Mouse (Mus musculus) heart, embryonic 13.5 days (tissue): ENCODE data around the gene Ssbp2. TPM values are rescaled to one million over a fixed set of nuclear protein-coding genes. Genes with fewer than 3 reads are reported as not detected.
A peak's percentile ranks its signal among the peaks of the same experiment; 100 is the strongest.

Source experiments
- ATAC-seq: fragments of 200-750 bp; cut with Nextera tagmentation; 2 replicates; pipeline ENCODE4 v1.8.0; 2017; ENCODE audit warnings: moderate TSS enrichment; ENCODE audit not compliant: insufficient number of reproducible peaks, low FRiP score, low TSS enrichment; ENCODE audit errors: extremely low read depth
- H3K27ac ChIP-seq: fragments of 300-500 bp; sonication (generic); replicated peaks from 2 replicates; pipeline ENCODE4 v1.5.1; 2015; ENCODE audit warnings: moderate library complexity, mild to moderate bottlenecking, inconsistent platforms
- H3K27me3 ChIP-seq: fragments of 300-500 bp; sonication (generic); replicated peaks from 2 replicates; pipeline ENCODE4 v1.6.1; 2015; ENCODE audit warnings: mild to moderate bottlenecking, inconsistent platforms
- H3K36me3 ChIP-seq: fragments of 300-500 bp; sonication (generic); 2 replicates; pipeline ENCODE4 v1.6.1; 2015; ENCODE audit warnings: mild to moderate bottlenecking, inconsistent platforms
- H3K4me1 ChIP-seq: fragments of 300-500 bp; sonication (generic); 2 replicates; pipeline ENCODE4 v1.6.1; 2015; ENCODE audit warnings: inconsistent platforms
- H3K4me2 ChIP-seq: fragments of 300-500 bp; sonication (generic); 2 replicates; pipeline ENCODE4 v1.6.1; 2015; ENCODE audit warnings: inconsistent platforms, mild to moderate bottlenecking, moderate library complexity
- H3K4me3 ChIP-seq: fragments of 300-500 bp; sonication (generic); 2 replicates; pipeline ENCODE4 v1.5.1; 2015; ENCODE audit warnings: moderate library complexity, mild to moderate bottlenecking, inconsistent platforms
- H3K9ac ChIP-seq: fragments of 300-500 bp; sonication (generic); 2 replicates; pipeline ENCODE4 v1.6.1; 2015; ENCODE audit warnings: inconsistent platforms, mild to moderate bottlenecking, moderate library complexity
- H3K9me3 ChIP-seq: fragments of 300-500 bp; sonication (generic); 2 replicates; pipeline ENCODE4 v1.6.1; 2016; ENCODE audit warnings: inconsistent platforms
- WGBS: fragments of 180-500 bp; shearing (Covaris S2); methylation state at CpG from one replicate; pipeline ENCODE4 v1.1.7; 2015; ENCODE audit warnings: mixed read lengths; 5-methylcytosine and 5-hydroxymethylcytosine counted together
- polyA plus RNA-seq: library from polyadenylated mRNA; unstranded; fragments of >200 nt; fragmentation: Nextera tagmentation; extraction: Ambion mirVana; gene quantifications from 2 replicates; pipeline ENCODE4 v1.2.1, GENCODE M21; 2015

Ssbp2 gene
- polyA plus RNA-seq, 1 experiment from 2014 or later, result 86.4 TPM

DNA sequence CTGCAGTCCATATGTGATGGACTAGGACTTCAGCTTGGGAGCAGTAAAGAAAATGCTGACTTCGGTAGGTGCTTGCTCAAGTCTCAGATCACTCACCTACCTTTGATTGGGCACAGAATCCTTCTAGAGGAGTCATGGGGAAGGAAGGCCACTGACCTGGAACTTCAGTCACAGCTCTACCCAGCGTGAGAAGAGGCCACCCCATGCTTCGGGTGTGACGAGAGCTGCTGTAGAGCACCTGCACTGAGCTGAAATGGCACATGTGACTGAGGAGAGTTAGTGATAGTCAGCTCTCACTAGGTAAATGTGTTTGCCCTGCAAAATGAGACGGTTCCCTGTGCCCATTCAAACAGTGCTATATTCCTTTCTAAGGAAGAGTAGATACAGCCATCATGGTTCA lies 230.0 kb downstream of the Ssbp2 start:
- H3K4me1 ChIP-seq, result peaks cover 14% of the 10 kb centered on the region
- ATAC-seq, result no peak
- no peaks in the 10 kb centered on the region for H3K27me3 ChIP-seq
- peaks cover 28% of the 10 kb centered on the region for H3K36me3 ChIP-seq
- no peak overlapping the region for H3K4me2 ChIP-seq
- H3K27ac ChIP-seq, result no peak overlapping the region
- no peak overlapping the region for H3K9ac ChIP-seq
- WGBS, result 79% methylated on average over 5 of the region's 5 CpGs
- no peak overlapping the region for H3K4me3 ChIP-seq
- H3K9me3 ChIP-seq, result peaks cover 4% of the 10 kb centered on the region; the same call in 1 of the 2 replicates

DNA sequence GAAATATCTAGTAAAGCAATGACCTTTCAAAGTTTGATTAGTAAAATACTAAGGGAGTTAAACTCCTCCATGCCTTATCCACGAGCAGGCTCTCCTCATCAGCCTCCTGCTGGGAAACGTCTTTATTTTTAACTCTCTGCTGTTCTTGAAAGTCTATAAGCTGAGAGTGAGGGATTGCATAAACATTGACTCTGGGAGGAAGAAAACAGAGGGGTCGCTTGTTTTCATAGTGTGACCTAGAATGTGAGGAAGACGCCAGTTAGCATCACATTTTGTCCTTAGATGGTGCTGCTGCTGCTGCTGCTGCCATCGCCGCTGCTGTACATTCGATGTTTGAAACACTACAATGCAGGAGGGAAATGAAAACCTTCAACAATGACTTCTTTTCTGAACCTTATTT lies 233.5 kb downstream of the Ssbp2 start:
- 38% methylated on average over 7 of the region's 7 CpGs for WGBS
- H3K27ac ChIP-seq, result no peak overlapping the region; the same call in 1 of the 2 replicates

DNA sequence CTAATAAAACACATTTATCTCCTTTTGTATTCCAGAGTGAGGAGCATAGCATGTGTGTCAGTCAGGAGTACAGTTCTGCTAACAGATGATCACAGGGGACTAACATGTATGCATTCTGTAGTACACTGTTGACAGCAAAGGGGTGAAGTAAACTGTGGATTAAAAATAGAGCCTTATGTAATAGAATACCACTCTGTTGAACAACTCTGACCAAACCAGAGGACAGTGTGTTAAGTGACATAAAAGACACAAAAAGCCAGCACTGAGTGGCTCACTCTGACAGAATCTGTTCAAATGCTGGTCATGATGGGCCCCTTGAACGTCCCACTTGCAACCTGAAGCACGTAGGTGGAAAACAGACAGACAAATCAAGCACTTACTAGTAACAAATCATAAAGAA lies 235.3 kb downstream of the Ssbp2 start:
- WGBS, result 51% methylated on average over 2 of the region's 2 CpGs
- H3K9me3 ChIP-seq, result no peaks in the 10 kb centered on the region
- H3K36me3 ChIP-seq, result peaks cover 7% of the 10 kb centered on the region
- no peak for ATAC-seq
- no peak overlapping the region for H3K4me3 ChIP-seq
- H3K27me3 ChIP-seq, result no peaks in the 10 kb centered on the region
- H3K4me1 ChIP-seq, result peaks cover 32% of the 10 kb centered on the region
- no peak overlapping the region for H3K4me2 ChIP-seq
- no peak overlapping the region for H3K9ac ChIP-seq
- peak overlapping the region; percentile 59 for H3K27ac ChIP-seq

More for the DNA sequence above, 233.5 kb downstream of the Ssbp2 start:
- Histone ChIP-seq H3K9me3 (no peaks in the 10 kb centered on the region), H3K4me3 (no peak overlapping the region), H3K4me1 (peaks cover 32% of the 10 kb centered on the region), H3K27me3 (no peaks in the 10 kb centered on the region), H3K36me3 (peaks cover 17% of the 10 kb centered on the region), H3K9ac (no peak overlapping the region), H3K4me2 (no peak overlapping the region)
- ATAC-seq, result no peak

DNA sequence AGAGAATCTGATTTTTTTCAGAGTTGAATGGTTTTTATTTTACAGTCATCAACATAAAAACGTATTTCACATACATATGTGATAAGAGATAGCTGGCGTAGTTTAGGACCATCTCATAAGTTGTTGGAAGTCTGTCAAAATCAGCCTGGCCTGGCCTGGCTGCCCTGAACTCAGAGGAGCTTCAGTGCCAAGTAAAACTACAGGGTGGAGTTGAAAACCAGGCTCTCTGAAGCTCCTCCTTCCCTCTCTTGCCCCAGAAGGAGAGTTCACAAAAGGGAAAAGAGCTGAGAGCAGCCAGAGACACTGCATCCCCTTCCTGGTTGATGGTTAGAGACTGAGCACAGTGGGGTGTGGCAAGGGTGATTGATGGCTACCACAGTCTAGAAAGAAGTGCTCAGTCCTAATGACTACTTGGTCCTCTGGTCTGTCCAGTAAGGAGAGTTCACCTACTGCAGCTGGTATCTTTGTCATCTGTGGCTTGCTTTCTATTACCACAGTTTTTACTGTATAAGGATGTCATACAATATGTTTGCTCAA lies 236.1 kb downstream of the Ssbp2 start:
- Histone ChIP-seq H3K27ac (peak overlapping the region; percentile 59), H3K9me3 (no peaks in the 10 kb centered on the region), H3K27me3 (no peaks in the 10 kb centered on the region), H3K36me3 (peaks cover 14% of the 10 kb centered on the region), H3K4me2 (no peak overlapping the region), H3K4me1 (peaks cover 32% of the 10 kb centered on the region), H3K4me3 (no peak overlapping the region), H3K9ac (no peak overlapping the region)
- 59% methylated on average over 2 of the region's 2 CpGs for WGBS
- peak; percentile 27; the same call in 1 of the 2 replicates for ATAC-seq

DNA sequence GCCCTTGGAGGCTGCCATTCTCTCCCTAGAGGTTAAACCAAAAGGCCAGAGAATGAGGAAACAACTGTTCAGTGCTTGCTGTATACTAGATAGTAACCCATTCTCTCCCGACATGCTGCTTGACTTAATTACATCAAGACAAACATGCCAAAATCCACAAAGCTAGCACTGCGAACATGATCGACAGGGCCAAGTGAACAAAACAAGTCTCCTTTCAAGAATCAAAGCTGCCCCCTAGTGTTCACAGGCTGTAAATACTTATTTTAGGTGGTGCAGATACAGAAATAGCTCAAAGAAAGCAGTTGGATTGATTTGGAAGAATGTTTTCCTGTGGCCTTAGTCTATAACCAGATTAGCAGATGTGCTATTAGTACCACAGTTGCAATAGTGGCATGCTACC lies 236.9 kb downstream of the Ssbp2 start:
- no peaks in the 10 kb centered on the region for H3K9me3 ChIP-seq
- H3K9ac ChIP-seq, result no peak overlapping the region
- H3K4me1 ChIP-seq, result peaks cover 32% of the 10 kb centered on the region
- H3K27me3 ChIP-seq, result no peaks in the 10 kb centered on the region
- H3K4me2 ChIP-seq, result no peak overlapping the region
- peaks cover 19% of the 10 kb centered on the region for H3K36me3 ChIP-seq
- no peak for ATAC-seq
- 50% methylated on average over 3 of the region's 3 CpGs for WGBS
- no peak overlapping the region for H3K4me3 ChIP-seq
- no peak overlapping the region for H3K27ac ChIP-seq

DNA sequence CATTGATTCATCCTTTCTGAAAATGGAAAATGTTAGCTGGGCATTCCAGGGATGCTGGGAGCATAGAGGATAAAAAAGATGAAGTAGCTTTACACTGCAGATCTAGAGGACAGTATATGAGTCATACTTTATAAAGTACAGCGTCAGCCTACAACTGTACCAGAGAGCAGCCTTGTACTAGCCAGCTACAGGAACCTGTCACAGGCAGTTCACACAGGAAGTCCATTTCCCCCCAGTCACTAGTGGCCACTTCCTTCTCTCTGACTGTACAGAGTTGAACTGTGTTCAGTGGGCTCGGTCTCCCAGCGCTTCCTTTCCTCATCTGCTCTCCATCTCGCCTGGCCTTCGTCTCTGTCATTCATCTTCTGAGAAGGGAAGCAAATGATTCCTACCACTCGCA lies 242.3 kb downstream of the Ssbp2 start:
- Histone ChIP-seq H3K27ac (no peak overlapping the region), H3K9ac (no peak overlapping the region), H3K4me1 (peaks cover 5% of the 10 kb centered on the region; the same call in 1 of the 2 replicates), H3K4me2 (no peak overlapping the region), H3K9me3 (no peaks in the 10 kb centered on the region), H3K36me3 (peaks cover 26% of the 10 kb centered on the region), H3K4me3 (no peak overlapping the region), H3K27me3 (no peaks in the 10 kb centered on the region)
- ATAC-seq, result no peak
- WGBS, result 47% methylated on average over 6 of the region's 6 CpGs

DNA sequence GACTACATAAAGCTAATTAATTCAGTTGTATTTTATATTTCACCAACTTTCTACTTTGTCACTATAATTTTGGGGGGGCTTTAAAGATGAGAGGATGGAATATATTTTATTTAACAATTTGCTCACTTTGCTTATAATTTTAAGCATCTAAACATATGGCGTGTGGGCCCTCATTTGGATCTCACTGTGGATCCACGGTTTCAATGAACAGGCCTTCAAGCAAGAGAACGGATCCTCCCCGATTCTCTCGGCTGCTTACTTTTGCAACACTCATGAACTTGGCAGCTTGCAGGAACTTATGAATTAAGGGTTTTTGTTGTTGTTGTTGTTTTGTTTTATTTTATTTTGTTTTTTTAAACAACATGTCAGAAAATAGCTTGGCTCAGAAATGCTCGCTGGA lies 259.4 kb downstream of the Ssbp2 start:
- WGBS, result 85% methylated on average over 6 of the region's 6 CpGs
- no peaks in the 10 kb centered on the region for H3K9me3 ChIP-seq
- H3K4me2 ChIP-seq, result no peak overlapping the region
- H3K27me3 ChIP-seq, result no peaks in the 10 kb centered on the region
- H3K27ac ChIP-seq, result no peak overlapping the region
- H3K9ac ChIP-seq, result no peak overlapping the region
- H3K4me3 ChIP-seq, result no peak overlapping the region
- H3K4me1 ChIP-seq, result no peaks in the 10 kb centered on the region
- H3K36me3 ChIP-seq, result no peaks in the 10 kb centered on the region
- no peak for ATAC-seq

DNA sequence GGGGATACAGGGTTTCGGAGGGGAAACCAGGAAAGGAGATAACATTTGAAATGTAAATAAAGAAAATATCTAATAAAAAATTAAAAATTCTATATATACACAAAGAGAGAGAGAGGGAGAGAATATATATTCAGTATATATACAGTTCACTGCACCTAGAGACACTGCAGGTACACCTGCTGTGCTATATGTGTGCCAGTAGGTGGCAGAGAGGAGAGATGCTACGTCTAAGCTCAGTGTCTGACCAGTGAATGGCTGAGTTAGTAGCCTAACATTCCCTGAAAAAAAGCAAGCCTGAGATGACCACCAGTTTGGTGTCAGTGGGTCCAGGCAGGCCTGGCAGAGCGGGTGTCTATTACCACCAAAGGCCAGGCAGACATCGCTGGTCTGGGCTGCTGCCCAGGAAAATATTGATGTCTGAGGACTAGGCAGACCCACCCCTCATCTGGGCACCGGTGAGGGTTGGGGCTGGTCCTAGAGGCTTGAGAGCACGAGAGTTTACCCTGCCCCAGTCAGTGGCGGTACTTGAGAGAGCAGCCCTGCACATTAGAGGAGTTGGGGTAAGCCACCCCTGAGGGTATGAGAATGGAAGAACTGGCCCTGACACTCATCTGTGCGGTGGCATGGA lies 263.1 kb downstream of the Ssbp2 start:
- Histone ChIP-seq H3K9ac (no peak overlapping the region), H3K4me3 (no peak overlapping the region), H3K27me3 (no peaks in the 10 kb centered on the region), H3K4me2 (no peak overlapping the region), H3K4me1 (no peaks in the 10 kb centered on the region), H3K27ac (no peak overlapping the region), H3K9me3 (no peaks in the 10 kb centered on the region), H3K36me3 (no peaks in the 10 kb centered on the region)
- WGBS, result 59% methylated on average over 8 of the region's 8 CpGs
- no peak for ATAC-seq

DNA sequence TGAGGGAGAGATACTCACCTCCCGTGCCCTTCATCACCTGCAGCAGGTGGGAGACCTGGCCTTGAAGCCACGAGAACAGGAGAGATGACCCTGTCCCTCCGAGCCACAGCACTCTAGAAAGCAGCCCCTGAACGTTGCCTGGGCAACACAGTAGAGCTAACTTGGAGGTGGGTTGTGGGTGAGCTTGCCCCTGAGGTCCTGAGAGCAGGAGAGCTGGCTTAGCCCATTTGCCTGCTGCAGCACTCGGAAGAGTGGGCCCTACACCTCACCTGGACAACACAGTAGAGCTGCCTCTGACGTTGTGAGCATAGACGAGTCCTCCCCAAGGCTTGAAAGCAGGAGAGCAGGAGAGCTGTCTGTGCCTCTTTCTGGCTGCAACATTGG lies 263.6 kb downstream of the Ssbp2 start:
- Histone ChIP-seq H3K4me3 (no peak overlapping the region), H3K4me2 (no peak overlapping the region), H3K9ac (no peak overlapping the region), H3K9me3 (no peaks in the 10 kb centered on the region), H3K27ac (no peak overlapping the region), H3K27me3 (no peaks in the 10 kb centered on the region), H3K36me3 (no peaks in the 10 kb centered on the region), H3K4me1 (no peaks in the 10 kb centered on the region)
- 73% methylated on average over 7 of the region's 7 CpGs for WGBS
- no peak for ATAC-seq

DNA sequence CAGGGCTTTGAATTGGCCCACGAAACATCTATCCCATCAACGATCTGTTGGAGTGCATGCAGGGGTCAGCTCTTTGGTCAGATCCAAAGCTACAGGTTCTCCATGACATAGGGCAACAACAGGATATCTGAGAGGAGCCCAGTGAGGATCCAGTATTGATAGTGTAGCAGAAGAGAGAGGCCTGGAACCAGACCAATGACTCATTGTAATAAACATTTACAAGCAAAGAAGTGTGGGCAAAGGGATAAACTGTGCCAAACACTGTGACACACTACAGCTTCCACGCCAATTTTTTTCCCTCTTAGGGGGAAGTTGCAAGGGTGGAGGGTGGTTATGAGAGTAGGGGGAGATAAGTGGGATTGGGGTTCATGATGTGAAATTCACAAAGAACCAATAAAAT lies 264.1 kb downstream of the Ssbp2 start:
- no peaks in the 10 kb centered on the region for H3K27me3 ChIP-seq
- 75% methylated on average over 3 of the region's 3 CpGs for WGBS
- H3K4me2 ChIP-seq, result no peak overlapping the region
- ATAC-seq, result no peak
- H3K4me3 ChIP-seq, result no peak overlapping the region
- H3K36me3 ChIP-seq, result no peaks in the 10 kb centered on the region
- no peak overlapping the region for H3K27ac ChIP-seq
- no peak overlapping the region for H3K9ac ChIP-seq
- H3K4me1 ChIP-seq, result no peaks in the 10 kb centered on the region
- no peaks in the 10 kb centered on the region for H3K9me3 ChIP-seq

DNA sequence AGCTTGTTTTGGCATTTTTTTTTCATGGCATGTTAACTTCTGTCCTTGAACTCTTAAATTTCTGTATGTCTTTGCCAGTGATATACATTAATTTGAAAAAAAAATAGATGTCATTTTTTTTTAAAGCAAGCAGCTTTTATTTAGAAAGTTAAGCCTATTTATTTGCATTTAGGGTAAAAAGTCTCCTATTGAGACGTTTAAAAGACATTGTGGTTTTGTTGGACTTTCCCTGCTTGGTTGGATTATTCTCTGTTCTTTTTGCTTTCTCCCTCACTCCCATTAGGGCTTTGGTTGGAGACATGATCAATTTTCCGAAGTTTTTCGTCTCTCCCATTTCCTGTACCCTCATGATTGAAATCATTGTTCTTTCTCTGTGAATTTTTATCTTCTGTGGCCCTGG lies 265.0 kb downstream of the Ssbp2 start:
- ATAC-seq, result no peak
- H3K4me3 ChIP-seq, result no peak overlapping the region
- H3K4me2 ChIP-seq, result no peak overlapping the region
- H3K9ac ChIP-seq, result no peak overlapping the region
- H3K36me3 ChIP-seq, result no peaks in the 10 kb centered on the region
- no peaks in the 10 kb centered on the region for H3K27me3 ChIP-seq
- no peaks in the 10 kb centered on the region for H3K9me3 ChIP-seq
- H3K27ac ChIP-seq, result no peak overlapping the region
- 67% methylated on average over 3 of the region's 3 CpGs for WGBS
- H3K4me1 ChIP-seq, result no peaks in the 10 kb centered on the region

DNA sequence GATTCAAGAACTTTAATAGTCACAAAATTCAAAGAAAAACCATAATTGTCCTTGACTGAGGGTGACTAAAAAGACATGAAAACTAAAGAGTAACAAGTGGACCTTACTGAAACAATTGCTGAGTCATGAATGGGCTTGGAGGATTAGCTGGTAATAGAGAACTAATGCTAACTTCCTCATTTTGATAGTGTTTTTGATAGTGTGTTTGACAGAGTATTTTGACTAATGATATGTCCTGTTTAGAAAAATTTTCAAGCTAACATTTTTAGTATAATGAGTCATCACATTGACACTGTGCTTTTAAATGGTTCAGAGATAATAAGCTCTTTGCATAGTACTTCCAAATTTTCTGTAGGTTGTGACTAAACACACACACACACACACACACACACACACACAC lies 267.8 kb downstream of the Ssbp2 start:
- H3K27ac ChIP-seq, result no peak overlapping the region
- no peaks in the 10 kb centered on the region for H3K36me3 ChIP-seq
- H3K9me3 ChIP-seq, result no peaks in the 10 kb centered on the region
- H3K4me3 ChIP-seq, result no peak overlapping the region
- no peaks in the 10 kb centered on the region for H3K4me1 ChIP-seq
- H3K27me3 ChIP-seq, result no peaks in the 10 kb centered on the region
- H3K9ac ChIP-seq, result no peak overlapping the region
- no peak overlapping the region for H3K4me2 ChIP-seq
- ATAC-seq, result no peak
